Comparison of ENCODE assay signal across 27 mouse cellular contexts in the genomic region with DNA sequence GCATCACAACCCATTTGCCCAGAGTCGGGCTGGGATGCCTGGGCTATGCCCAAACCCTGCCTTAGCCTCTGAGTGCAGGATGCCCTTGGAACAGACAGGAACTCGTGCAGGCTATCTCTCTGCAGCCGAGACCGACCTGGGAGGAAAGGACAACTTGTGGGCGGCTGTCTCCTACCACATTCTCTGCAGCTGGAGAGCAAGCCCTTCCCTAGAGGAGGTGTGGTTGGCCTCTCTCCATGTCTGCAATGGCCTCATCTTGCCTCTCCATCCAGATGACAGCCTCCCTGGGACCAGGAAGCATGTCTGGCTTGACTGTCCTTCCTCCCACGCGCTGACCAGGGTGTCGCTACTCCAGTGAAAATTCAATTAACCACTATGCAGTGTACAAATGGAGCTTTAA.
DNase-seq lines count a peak whose midpoint lies in the region; ATAC-seq lines count a peak whose summit lies in the region.
"Had no signal": no experiment of that assay in that cellular context is flagged by ENCODE, and none has a peak within 500 bp of the region (broad histone marks: within the 10 kb centered on the region; RNA-seq: fewer than 3 reads in every experiment).

No protein-coding gene starts in this region.

- H3K4me3 ChIP-seq in megakaryocyte, embryonic 14.5 days (replicated peaks) = peak overlapping the region; percentile 44
- H3K4me3 ChIP-seq: embryonic facial prominence, embryonic 10.5 days; embryonic facial prominence, embryonic 13.5 days; erythroblast, embryonic 14.5 days; forebrain, embryonic 12.5 days; forebrain, embryonic 15.5 days; heart, embryonic 12.5 days; heart, embryonic 15.5 days; hindbrain, embryonic 12.5 days; hindbrain, embryonic 15.5 days had no signal

- peaks cover 72% of the 10 kb centered on the region for H3K9me3 ChIP-seq in megakaryocyte, embryonic 14.5 days
- H3K9me3 ChIP-seq: embryonic facial prominence, embryonic 10.5 days; embryonic facial prominence, embryonic 13.5 days; forebrain, embryonic 15.5 days; heart, embryonic 15.5 days; hindbrain, embryonic 15.5 days had no signal

- no peaks in the 10 kb centered on the region for H3K27me3 ChIP-seq in megakaryocyte, embryonic 14.5 days (replicated peaks)
- H3K27me3 ChIP-seq: embryonic facial prominence, embryonic 13.5 days; forebrain, embryonic 12.5 days; forebrain, embryonic 15.5 days; heart, embryonic 12.5 days; heart, embryonic 15.5 days; hindbrain, embryonic 12.5 days; hindbrain, embryonic 15.5 days had no signal

- H3K4me1 ChIP-seq in megakaryocyte, embryonic 14.5 days = no peaks in the 10 kb centered on the region
- H3K4me1 ChIP-seq: embryonic facial prominence, embryonic 10.5 days; embryonic facial prominence, embryonic 13.5 days; forebrain, embryonic 12.5 days; heart, embryonic 12.5 days; heart, embryonic 15.5 days; hindbrain, embryonic 12.5 days had no signal

- H3K36me3 ChIP-seq in megakaryocyte, embryonic 14.5 days (replicated peaks; ENCODE audit: low read length) = no peaks in the 10 kb centered on the region
- H3K36me3 ChIP-seq: embryonic facial prominence, embryonic 10.5 days; embryonic facial prominence, embryonic 13.5 days; forebrain, embryonic 12.5 days; forebrain, embryonic 15.5 days; heart, embryonic 12.5 days; heart, embryonic 15.5 days; hindbrain, embryonic 12.5 days; hindbrain, embryonic 15.5 days had no signal

- ATAC-seq in megakaryocyte, adult 5-6 weeks (ENCODE audit: poor library complexity, severe bottlenecking) = no peak
- ATAC-seq: activated CD4-positive, CD25-positive, alpha-beta regulatory T cell, adult 4 months; forebrain, embryonic 15.5 days; intestine, postnatal 0 days had no signal

- intact Hi-C loops in heart, postnatal 25 days (cut with DNase I) = no loop called here

- DNase-seq in adrenal gland, adult (ENCODE audit: inconsistent age in 2 of 2, low spot score in 1 of 2) = peak; percentile 6 to 23
- no peak for DNase-seq in adrenal gland, postnatal 36 days
- peak; percentile 2 for DNase-seq in adrenal gland, postnatal 10 days
- DNase-seq in adrenal gland, adult 18-20 months (ENCODE audit: low spot score in 2 of 2) = no peak
- peak; percentile 90 for DNase-seq in heart, adult 11 months
- no peak for DNase-seq in heart, postnatal 25 days (ENCODE audit: low spot score)
- DNase-seq: cerebellum, adult 11-12 months; cerebellum, adult 8-10 months; cerebellum, postnatal 10 days; cerebellum, postnatal 36 days; embryo, embryonic 11 days; gastrocnemius, postnatal 14 days; heart, postnatal 10 days; kidney, adult 2 months had no signal

Comparison
In these comparisons a context has a peak if more than half of its experiments do, and no peak if none do; other contexts are left out.
1. DNase-seq: peak in adrenal gland, adult (2 of 2), adrenal gland, postnatal 10 days (single experiment) and heart, adult 11 months (single experiment); none in adrenal gland, postnatal 36 days (0 of 2), adrenal gland, adult 18-20 months (0 of 2) and heart, postnatal 25 days (single experiment).